Mouse (Mus musculus): ENCODE data around the gene Golga2. TPM values are rescaled to one million over a fixed set of nuclear protein-coding genes. Genes with fewer than 3 reads are reported as not detected.
A peak's percentile ranks its signal among the peaks of the same experiment; 100 is the strongest.

Golga2 gene
- total and polyA plus RNA-seq, 3 experiments, result 15.4 to 27.1 (median 23.0) TPM

GRCm38 (mm10) chr2:32312318-32312964, 25.3 kb downstream of the Golga2 start:
- no peak overlapping the region for H3K27ac ChIP-seq (ENCODE audit: insufficient read depth, low read depth)
- no peaks in the 10 kb centered on the region for H3K79me2 ChIP-seq (replicated peaks; ENCODE audit: control insufficient read depth, extremely low read depth, insufficient read depth, poor library complexity, severe bottlenecking)
- no peaks in the 10 kb centered on the region for H3K9me3 ChIP-seq (replicated peaks; ENCODE audit: low read length)
- no peak for DNase-seq (ENCODE audit: extremely low read depth)
- peaks cover 8 to 22% of the 10 kb centered on the region in 2 experiments for H3K36me3 ChIP-seq (replicated peaks in 1 of 2; ENCODE audit: control insufficient read depth in 1 of 2, insufficient read depth in 1 of 2, low read length in 1 of 2)
- H3K27me3 ChIP-seq (replicated peaks), result peaks cover 28% of the 10 kb centered on the region
- dilution Hi-C loops (cut with MboI; ENCODE audit: extremely low pct_ligation_motif_present, extremely low pct_unique_long_range_greater_than_20kb, low sequenced_read_pairs), result no loop called here
- H3K4me2 ChIP-seq (ENCODE audit: insufficient read depth, low read depth, poor library complexity, severe bottlenecking), result peak overlapping the region; percentile 30; the same call in 1 of the 2 replicates
- H3K4me1 ChIP-seq (ENCODE audit: control insufficient read depth in 1 of 2, insufficient read depth in 2 of 2), result peaks cover 22 to 31% of the 10 kb centered on the region in 2 experiments
- TF ChIP-seq SIN3A (IDR thresholded peaks at IDR 0.05; ENCODE audit: low read length), result no peak
- TF ChIP-seq GABPA (IDR thresholded peaks at IDR 0.05; ENCODE audit: insufficient replicate concordance, low read depth, low read length), result no peak
- TF ChIP-seq TBP (conservative IDR thresholded peaks at IDR 0.05; ENCODE audit: low read depth, low read length), result no peak
- no peak for TF ChIP-seq MAX (IDR thresholded peaks at IDR 0.05; ENCODE audit: low read length)
- no peak for TF ChIP-seq RAD21 (IDR thresholded peaks at IDR 0.05; ENCODE audit: low read depth, low read length)
- TF ChIP-seq CHD1 (IDR thresholded peaks at IDR 0.05; ENCODE audit: low read depth, low read length), result no peak
- no peak for TF ChIP-seq MXI1 (IDR thresholded peaks at IDR 0.05; ENCODE audit: low read depth, low read length)
- TF ChIP-seq UBTF (IDR thresholded peaks at IDR 0.05; ENCODE audit: low read depth, low read length), result no peak
- TF ChIP-seq KAT2A (IDR thresholded peaks at IDR 0.05; ENCODE audit: insufficient replicate concordance, low read length), result no peak
- no peak for TF ChIP-seq MAFK (IDR thresholded peaks at IDR 0.05; ENCODE audit: insufficient replicate concordance, low read length)
- no peak for TF ChIP-seq ZMIZ1 (IDR thresholded peaks at IDR 0.05; ENCODE audit: low read depth, low read length)
- no peak for TF ChIP-seq E2F4 (IDR thresholded peaks at IDR 0.05; ENCODE audit: insufficient replicate concordance, low read depth, low read length)
- TF ChIP-seq RCOR1 (conservative IDR thresholded peaks at IDR 0.05; ENCODE audit: low read depth, low read length), result no peak
- TF ChIP-seq ELF1 (IDR thresholded peaks at IDR 0.05; ENCODE audit: low read depth, low read length), result no peak
- TF ChIP-seq PAX5 (IDR thresholded peaks at IDR 0.05; ENCODE audit: low read length), result no peak
- no peak for TF ChIP-seq USF2 (conservative IDR thresholded peaks at IDR 0.05; ENCODE audit: low read depth, low read length)
- in situ Hi-C loops (cut with MboI; ENCODE audit: low pct_ligation_motif_present, low pct_unique_long_range_greater_than_20kb, low sequenced_read_pairs), result no loop called here
- H3K9ac ChIP-seq (ENCODE audit: insufficient read depth, low read depth), result 0 out of 2 replicates have a peak overlapping the region, but pooled peaks have one; percentile 22
- no peak overlapping the region for H3K4me3 ChIP-seq (replicated peaks in 1 of 3; ENCODE audit: low read depth in 2 of 3, low read length in 2 of 3, poor library complexity in 1 of 3)

DNA sequence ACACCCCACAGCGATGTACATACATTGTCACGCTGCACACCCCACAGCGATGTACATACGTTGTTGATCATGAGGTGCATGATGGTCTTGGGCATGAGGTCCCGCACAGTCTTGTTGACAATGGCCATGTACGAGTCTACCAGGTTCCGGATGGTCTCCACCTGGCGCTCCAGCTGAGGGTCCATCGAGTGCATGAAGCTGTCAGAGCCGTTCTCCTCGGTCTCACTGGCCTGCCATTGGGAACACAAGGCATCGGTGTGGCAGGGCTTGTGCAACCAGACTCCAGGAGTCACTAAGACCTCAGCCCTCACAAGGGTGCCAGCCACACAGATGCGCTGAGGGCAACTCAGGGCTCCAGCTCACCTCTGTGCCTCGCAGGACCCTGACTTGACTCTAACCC, 27.6 kb downstream of the Golga2 start:
- DNase-seq (ENCODE audit: extremely low read depth), result no peak
- Histone ChIP-seq H3K4me1 (ENCODE audit: control insufficient read depth in 1 of 2, insufficient read depth in 2 of 2) (peaks cover 22 to 34% of the 10 kb centered on the region in 2 experiments), H3K27ac (ENCODE audit: insufficient read depth, low read depth) (no peak overlapping the region), H3K4me3 (replicated peaks in 1 of 3; ENCODE audit: low read depth in 2 of 3, low read length in 2 of 3, poor library complexity in 1 of 3) (no peak overlapping the region), H3K9me3 (replicated peaks; ENCODE audit: low read length) (no peaks in the 10 kb centered on the region), H3K4me2 (ENCODE audit: insufficient read depth, low read depth, poor library complexity, severe bottlenecking) (no peak overlapping the region), H3K27me3 (replicated peaks) (peaks cover 43% of the 10 kb centered on the region), H3K79me2 (replicated peaks; ENCODE audit: control insufficient read depth, extremely low read depth, insufficient read depth, poor library complexity, severe bottlenecking) (no peaks in the 10 kb centered on the region), H3K36me3 (replicated peaks in 1 of 2; ENCODE audit: control insufficient read depth in 1 of 2, insufficient read depth in 1 of 2, low read length in 1 of 2) (peaks cover 0 to 3% of the 10 kb centered on the region in 2 experiments), H3K9ac (ENCODE audit: insufficient read depth, low read depth) (no peak overlapping the region)
- dilution Hi-C loops (cut with MboI; ENCODE audit: extremely low pct_ligation_motif_present, extremely low pct_unique_long_range_greater_than_20kb, low sequenced_read_pairs), result no loop called here
- in situ Hi-C loops (cut with MboI; ENCODE audit: low pct_ligation_motif_present, low pct_unique_long_range_greater_than_20kb, low sequenced_read_pairs), result no loop called here
- TF ChIP-seq JUND (conservative IDR thresholded peaks at IDR 0.05; ENCODE audit: low read depth, low read length) (no peak), CTCF (conservative IDR thresholded peaks at IDR 0.05 in 1 of 2, IDR thresholded peaks at IDR 0.05 in 1 of 2; ENCODE audit: low read depth in 2 of 2, low read length in 2 of 2) (no peak)
